Mouse (Mus musculus) cerebellum, adult 2 months (tissue): ENCODE results near the gene Smlr1.

Experiments used
- CTCF ChIP-seq: fragments of 200-500 bp; IDR thresholded peaks from 2 replicates; pipeline ENCODE4 v1.5.1; 2011; ENCODE audit warnings: low read depth, mild to moderate bottlenecking, control low read depth, low read length, moderate library complexity, borderline replicate concordance; ENCODE audit not compliant: insufficient read depth
- POLR2A ChIP-seq: fragments of 200-500 bp; IDR thresholded peaks from 2 replicates; pipeline ENCODE4 v1.6.1; 2011; ENCODE audit warnings: low read length, control low read depth, borderline replicate concordance; ENCODE audit not compliant: insufficient read depth

DNA sequence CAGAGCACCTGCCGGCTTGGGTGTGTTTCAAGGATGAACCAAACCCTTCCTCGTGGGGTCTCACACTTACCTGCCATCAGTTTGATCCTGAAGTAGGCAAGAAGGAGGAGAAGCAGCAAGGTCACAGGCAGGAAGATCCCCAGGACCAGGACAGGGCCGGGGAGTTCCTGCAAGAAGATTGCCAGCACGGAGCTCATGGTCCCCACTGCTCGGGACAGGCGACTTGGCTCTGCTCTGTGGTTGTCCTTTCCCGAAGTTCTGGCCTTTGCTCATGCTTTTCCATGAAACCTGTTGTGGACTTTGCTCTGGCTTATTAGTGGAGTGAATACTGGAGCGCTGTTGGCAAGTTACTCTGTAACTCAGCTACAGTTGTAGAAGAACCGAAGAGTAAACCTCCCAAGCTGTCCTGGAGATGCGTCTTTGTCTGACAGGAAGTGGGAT is at the start of gene Smlr1:
- TF ChIP-seq CTCF (no peak), POLR2A (no peak)
